Mouse (Mus musculus) ES-Bruce4 (cell line): ENCODE results near the gene Cpsf2.

Experiments used
- CTCF ChIP-seq: IDR thresholded peaks from one replicate; pipeline ENCODE4 v1.8.1; 2011; ENCODE audit warnings: low read depth, low read length
- EP300 ChIP-seq: IDR thresholded peaks from 2 replicates; pipeline ENCODE4 v1.6.1; 2011; ENCODE audit warnings: low read depth, low read length; ENCODE audit not compliant: insufficient read depth
- POLR2A ChIP-seq: IDR thresholded peaks from one replicate; pipeline ENCODE4 v1.8.1; 2011; ENCODE audit warnings: low read length; ENCODE audit not compliant: insufficient read depth

DNA sequence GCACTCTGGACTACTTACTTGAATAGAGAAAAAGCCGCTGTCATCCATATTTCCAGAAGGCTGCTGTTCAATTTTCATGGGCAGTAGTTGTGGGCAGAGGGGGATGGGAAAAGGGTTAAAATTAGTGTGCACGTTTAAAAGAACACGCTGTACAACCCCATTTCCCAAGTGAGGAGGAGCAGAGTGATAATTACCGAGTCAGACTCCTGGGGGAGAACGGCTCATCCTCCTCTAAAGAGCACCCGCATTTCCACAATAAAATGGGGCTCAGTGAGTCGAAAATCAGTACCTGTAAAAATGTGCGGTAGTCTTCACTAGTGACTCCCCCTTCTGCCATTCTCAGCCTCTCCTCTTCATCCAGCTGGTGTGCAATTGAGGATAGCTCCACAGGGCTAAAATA lies 27.8 kb upstream of the Cpsf2 start:
- no peak for TF ChIP-seq CTCF
- no peak for TF ChIP-seq POLR2A
- TF ChIP-seq EP300: no peak
